Mouse (Mus musculus) yolk sac, embryonic 10.5 days (tissue): ENCODE data around the gene Hoxd1.

Experiments used
- DNase-seq: peaks from one replicate; pipeline ENCODE4 v3.0.0-alpha.2; 2017; ENCODE audit warnings: low spot score

Gene Hoxd1

GRCm38 (mm10) chr2:74732513-74733316, 30.1 kb upstream of the Hoxd1 start:
- DNase-seq, result no peak

DNA sequence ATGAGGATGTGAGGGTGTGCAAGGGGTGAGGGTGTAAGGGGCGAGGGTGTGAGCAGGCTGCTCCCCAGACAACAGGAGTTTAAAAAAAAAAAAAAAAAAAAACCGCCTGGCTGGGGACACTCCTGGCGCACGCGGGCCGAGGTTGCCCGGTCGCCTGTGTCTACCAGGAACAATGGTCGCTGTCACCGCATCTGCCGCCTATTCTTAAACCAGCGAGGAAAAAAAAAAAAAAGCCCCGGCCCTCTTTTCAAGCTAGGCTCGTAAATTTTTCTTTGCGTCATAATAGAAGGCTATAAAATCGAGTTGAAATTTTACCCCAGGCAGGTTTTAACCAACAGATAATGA, 29.5 kb upstream of the Hoxd1 start:
- peak; percentile 3 for DNase-seq

DNA sequence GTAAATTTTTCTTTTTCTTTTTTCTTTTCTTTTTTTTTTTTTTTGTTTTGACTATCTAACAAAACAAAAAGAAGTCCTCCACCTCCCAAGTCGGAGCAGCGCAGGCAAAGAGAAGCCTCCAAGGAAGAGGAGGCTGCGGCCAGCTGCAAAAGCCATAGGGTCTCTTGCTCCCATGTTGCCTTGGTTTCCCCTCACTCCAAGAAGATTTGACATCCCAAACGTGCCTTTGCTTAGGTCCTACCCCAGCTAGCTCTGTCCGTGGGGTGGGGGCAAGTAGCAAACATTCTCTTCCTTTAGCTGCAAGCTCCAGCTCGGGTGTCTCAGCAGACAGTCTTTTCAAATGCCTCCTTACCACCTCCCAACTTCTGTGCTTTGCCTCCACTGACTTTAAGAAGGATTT, 29.0 kb upstream of the Hoxd1 start:
- peak; percentile 1 for DNase-seq

DNA sequence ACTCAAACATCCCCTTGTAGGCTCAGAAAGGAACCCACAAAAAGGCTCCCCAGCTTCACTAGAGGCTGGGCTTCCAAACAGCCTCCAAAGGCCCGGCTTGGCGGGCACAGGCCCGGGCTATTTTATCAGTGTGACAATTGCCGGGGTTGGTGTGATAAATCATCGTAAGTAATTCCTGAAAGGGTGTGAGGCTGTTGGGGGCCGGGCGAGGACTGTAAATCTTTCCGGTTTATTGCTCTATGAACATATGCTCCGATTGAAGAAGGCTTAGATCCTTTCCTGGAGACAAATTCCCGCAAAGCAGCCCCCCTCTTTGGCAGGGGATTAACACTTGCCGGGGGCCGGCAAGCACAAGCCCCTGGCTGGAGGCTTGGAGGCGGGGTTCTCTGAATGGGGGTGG, 28.3 kb upstream of the Hoxd1 start:
- DNase-seq, result peak; percentile 47

DNA sequence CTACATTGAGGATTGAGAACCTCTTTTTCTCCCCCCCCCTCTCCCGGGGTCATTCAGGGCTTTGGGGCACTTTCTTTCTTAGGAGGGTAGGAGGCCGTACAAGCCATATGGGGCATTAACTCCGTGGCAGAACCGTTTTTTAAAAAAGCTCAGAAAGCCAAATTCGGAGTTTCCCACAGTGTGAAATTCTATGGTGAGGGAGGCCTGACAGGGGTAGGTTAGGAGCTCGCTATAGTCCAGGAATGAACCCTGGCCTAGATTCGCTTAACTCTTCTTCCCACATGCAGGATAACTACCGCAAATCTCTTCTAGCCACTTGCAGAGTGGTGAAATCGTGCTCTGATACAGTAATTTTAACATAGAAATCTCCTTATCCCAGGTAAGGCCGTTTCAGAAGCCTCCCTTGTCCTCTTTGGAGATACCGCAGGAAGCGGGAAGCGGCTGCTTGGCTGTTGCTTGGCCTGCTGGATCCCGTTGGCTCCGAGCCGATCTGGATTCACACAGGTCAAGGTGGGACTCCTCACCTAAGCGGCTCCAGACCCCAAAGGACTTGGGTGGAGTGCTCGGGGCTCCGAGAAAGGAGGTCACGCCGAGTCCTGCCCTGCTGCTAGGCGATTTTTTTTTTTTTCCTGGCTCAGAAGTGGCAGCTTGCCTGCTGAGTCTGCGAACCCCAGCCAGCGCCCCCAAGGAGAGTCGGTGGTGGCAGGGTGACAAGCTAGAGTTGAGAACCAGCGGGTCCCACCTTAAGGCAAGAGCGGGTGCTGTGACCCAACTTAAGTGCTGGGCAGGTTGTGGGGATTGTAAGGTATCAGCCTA, 27.6 kb upstream of the Hoxd1 start:
- DNase-seq, result no peak

- peak; percentile 27 for DNase-seq
These were observed 26.7 kb upstream of the Hoxd1 start for GRCm38 (mm10) chr2:74735851-74736687.

- DNase-seq, result peak; percentile 2
These were observed 25.8 kb upstream of the Hoxd1 start for GRCm38 (mm10) chr2:74736688-74737577.

GRCm38 (mm10) chr2:74737578-74738070, 25.2 kb upstream of the Hoxd1 start:
- DNase-seq, result peak; percentile 7

GRCm38 (mm10) chr2:74738623-74739475, 23.9 kb upstream of the Hoxd1 start:
- DNase-seq, result peak; percentile 37

GRCm38 (mm10) chr2:74739476-74739800, 23.3 kb upstream of the Hoxd1 start:
- no peak for DNase-seq

DNA sequence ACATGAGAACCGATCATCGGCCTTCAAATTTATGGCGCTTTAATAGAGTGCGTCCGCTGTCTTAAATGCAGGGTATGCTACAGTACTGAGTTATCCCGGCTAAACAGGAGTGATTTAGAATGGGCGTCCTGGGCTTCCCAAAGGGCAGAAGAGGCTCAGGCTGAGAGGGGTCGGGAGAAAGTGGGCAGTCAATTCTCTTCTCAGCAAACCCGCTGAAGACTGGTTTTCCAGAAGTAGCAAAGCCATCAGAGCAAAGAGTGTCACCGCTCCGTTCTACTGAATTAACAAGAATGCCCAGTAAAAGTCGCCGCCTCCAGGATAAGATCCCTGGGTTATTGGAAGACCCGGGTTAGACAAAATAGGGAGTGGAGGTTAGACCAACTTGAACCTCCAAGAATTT, 22.9 kb upstream of the Hoxd1 start:
- DNase-seq, result peak; percentile 2

DNA sequence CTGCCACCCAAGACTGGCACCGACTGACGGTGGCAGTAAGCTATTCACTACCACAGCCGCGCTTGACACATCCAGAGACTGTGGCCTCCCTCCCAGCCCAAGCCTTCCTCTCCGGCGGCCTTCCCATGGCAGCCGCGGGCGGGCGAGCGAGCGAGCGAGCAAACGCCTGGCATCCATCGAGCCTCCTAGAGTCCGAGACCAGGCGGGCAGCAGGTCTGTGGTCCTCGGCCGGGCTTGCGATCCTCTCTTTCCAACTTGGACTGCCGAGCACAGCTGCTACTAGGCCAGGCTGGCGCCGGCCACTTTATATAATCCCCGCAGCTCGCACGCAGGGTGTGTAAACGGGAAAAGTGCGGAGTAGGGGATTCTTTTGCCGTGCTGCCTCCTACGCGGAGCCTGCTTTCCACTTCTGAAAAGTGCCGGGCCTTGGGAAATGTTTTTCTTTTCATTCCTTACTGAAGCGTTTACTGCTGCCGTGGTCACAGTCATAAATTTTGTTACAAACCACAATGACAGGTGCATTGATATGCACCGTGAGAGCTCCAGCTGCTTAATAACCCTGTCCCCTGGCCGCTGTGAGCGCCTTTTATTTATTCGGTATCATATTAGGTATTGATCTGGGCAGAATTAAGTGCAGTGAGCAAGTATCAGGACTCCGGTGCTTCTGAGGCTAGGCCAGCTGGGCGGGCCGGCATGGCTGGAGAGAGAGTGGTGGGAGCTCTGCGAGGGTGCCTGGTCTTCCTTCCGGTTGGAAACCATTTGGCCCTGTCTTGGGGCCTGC, 22.3 kb upstream of the Hoxd1 start:
- DNase-seq, result peak; percentile 23

DNA sequence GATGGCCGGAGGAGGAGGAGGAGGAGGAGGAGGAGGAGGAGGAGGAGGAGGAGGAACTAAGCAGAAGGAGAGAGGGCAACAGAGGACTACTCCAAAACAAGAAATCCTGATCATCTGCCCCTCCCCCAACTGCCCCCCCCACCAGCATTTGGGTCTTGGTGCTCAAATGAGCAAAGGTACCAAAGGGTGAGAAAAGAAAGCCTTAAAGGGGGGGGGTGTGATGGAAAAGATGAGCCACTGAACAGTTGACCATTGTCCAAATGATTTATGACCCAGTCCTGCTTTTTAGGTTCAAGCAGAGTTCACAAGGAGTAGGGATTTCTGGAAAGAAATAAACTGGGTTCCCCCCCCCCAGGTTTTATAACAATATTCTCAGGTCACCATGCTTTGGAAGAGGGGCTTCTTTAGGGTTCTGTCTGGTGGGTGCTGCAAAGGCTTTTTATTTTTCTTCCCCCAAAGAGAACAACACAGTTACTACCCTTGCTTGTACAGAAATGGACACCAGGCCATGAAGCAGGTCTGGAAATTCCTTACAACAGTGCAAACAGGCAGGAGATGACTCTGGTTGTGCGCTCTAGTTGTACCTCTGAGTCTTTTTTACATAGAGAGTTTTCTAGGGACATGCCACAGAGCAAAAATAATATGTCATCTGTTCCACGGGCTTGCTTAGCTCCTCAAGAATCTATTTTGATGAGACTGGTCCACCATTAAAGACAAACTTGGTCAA, 21.4 kb upstream of the Hoxd1 start:
- DNase-seq, result peak; percentile 9

DNA sequence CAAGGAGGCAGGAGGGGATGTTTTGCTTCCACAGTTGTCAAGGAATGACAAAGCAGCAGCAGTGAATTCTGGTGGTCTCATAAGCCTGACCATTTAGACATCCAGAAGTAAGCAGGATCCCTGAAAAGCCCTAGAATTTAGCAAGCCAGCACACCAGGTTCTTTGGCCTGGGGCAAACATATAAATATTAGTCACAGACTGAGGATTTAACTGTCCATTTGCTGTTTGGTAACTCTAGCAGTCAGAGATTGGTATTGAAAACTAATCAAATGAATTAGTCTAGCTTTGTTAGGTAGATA, 20.9 kb upstream of the Hoxd1 start:
- no peak for DNase-seq

- no peak for DNase-seq
These were observed 17.1 kb upstream of the Hoxd1 start for GRCm38 (mm10) chr2:74745540-74746297.

GRCm38 (mm10) chr2:74746298-74746921, 16.4 kb upstream of the Hoxd1 start:
- DNase-seq, result no peak

DNA sequence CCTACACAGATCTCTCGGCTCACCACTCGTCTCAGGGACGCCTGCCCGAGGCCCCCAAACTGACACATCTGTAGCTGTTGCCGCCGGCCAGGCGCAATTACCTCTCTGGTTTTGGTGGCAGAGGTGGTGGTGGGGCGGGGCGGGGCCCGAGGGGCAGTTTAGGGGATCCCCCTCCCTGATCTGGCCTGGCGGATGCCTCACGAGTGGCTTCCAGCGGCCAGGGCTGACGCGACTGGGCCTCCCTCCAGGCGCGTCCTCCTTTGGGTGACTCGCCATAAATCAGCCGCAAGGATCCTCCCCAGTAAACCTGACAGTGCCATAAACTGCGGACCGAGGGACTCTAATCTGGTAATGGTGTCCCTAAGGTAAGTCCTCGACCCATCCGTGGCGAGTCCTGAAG, 15.8 kb upstream of the Hoxd1 start:
- DNase-seq, result peak; percentile 17

- no peak for DNase-seq
These were observed 15.1 kb upstream of the Hoxd1 start for GRCm38 (mm10) chr2:74747661-74748141.
